Mouse (Mus musculus) adipocyte (in vitro differentiated cells): ENCODE results near the gene Anapc5.

Source experiments
- DNase-seq: peaks from one replicate; pipeline ENCODE4 v3.0.0-alpha.2; 2016; ENCODE audit warnings: low spot score

The Anapc5 gene

DNA sequence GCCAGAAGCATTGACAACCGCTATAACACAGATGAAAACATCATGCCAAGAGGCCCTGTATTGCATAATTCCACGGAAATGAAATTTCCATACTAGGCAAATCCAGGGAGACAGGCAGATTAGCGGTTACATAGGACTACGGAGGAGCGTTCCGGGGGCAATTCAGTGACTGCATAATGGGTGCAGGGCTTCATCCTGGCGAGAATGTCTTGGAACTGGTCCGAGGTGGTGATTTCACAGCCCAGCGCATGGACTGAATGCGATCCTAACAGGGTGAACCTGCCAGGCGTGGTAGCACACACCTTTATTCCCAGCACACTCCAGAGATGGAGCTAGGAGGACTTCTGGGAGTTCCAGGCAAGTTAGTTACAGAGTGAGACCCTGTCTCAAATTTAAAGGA lies 53.9 kb downstream of the Anapc5 start:
- DNase-seq: no peak

GRCm38 (mm10) chr5:122764032-122764464 lies 57.1 kb downstream of the Anapc5 start:
- DNase-seq: no peak

- DNase-seq: no peak
Measured at GRCm38 (mm10) chr5:122763271-122764031, 57.7 kb downstream of the Anapc5 start.

DNA sequence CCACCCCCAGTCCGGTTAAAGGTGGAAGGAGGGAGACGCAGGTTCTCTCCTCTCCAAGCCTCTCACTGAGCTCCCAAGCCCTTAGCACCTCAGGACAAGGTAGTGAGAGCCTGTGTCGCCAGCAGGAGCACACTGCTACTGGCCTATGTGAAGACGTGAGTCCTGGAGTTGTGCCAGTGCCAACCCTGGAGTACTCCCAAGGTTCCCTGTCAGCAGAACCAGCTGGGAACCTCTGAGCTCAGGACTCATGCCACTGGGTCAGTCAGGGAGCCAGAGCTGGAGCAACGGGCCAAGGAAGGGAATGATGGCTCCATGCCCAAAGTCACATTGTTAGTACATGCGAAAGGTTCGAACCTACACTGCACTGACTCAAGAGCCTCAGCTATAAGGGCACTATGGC lies 64.5 kb downstream of the Anapc5 start:
- DNase-seq: peak; percentile 85

GRCm38 (mm10) chr5:122756144-122756543 lies 65.0 kb downstream of the Anapc5 start:
- no peak for DNase-seq

- no peak for DNase-seq
Measured at GRCm38 (mm10) chr5:122755620-122756019, 65.5 kb downstream of the Anapc5 start.

DNA sequence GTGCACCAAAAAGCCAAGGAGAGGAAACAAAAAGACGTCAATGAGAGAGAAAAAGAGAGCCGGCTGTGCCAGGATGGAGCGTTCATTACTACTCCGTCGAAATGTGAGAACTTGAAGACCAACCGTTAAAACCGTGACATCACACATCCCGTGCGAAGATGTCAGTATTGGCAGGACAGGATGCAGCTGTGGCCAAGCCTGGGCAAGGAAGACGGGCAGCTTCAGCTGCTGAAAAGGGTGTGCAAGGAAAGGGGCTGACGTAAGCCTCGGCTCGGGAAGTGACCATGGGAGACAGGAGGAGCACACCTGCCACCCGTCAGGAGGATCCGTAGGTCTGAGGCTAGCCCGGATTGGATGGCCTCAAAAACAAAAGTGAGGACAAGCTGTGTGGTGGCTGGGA lies 66.7 kb downstream of the Anapc5 start:
- DNase-seq: no peak

DNA sequence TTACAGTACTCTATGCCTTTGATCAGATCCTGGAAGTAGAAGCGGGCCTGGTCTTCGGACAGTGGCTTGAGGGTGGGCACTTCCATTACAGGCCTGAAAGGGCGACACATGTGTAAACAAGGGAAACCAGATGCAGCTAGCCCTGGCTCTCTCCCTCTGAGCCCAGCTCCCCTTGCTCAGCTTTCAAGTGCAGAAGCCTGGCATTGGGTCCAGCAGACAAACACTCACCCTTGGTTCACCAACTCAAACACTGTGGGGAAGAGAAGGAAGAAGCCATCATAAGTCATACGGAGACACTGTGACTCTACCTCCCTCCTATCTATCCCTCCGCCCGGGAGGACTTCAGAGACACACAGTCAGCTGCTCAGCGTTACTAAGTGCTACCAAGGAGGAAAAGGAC lies 73.2 kb downstream of the Anapc5 start:
- DNase-seq: no peak

DNA sequence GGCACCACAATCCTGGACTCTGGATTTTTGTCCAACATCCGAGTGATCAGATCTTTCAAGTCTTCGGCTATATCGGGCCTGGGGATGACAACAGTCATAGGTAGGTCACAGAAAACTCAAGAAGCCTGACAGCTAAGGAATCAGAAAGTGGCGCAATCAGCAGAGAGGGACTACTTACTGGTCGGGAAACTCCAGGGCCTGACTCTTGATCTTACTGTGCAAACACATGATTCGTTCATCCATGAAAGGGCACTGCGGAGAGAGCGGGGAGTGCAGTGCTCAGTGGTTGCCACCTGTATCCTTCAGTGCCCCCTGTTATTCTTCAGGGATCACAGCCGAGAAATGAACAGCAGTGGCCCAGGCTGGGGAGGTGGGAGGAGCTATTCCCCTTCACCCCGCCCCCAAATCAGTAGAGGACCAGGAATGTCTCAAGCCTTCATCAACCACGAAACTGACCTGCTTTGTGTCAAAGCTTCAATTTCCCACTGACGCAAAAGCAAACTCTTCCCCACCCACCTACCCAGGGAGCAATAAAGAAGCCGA lies 77.2 kb downstream of the Anapc5 start:
- no peak for DNase-seq
